Mouse (Mus musculus): ENCODE data around the gene Gm12169. TPM values are rescaled to one million over a fixed set of nuclear protein-coding genes. Genes with fewer than 3 reads are reported as not detected.

Gene Gm12169
- polyA plus RNA-seq, 1 experiment from 2014 or later = not detected

Other genes starting within 250 kb of the Gm12169 start
- 10.8 and 14.2 TPM in 2 replicates for gene Cyfip2, start 211.4 kb upstream of the Gm12169 start, polyA plus RNA-seq (2015; fragmentation: Nextera tagmentation; extraction: Ambion mirVana)
- 0.21 and 0.33 TPM in 2 replicates for gene Itk, start 134.7 kb upstream of the Gm12169 start, polyA plus RNA-seq (2015; fragmentation: Nextera tagmentation; extraction: Ambion mirVana)
- not detected in 2 replicates for gene Fam71b, start 127.7 kb upstream of the Gm12169 start, polyA plus RNA-seq (2015; fragmentation: Nextera tagmentation; extraction: Ambion mirVana)
- gene Med7, start 87.3 kb upstream of the Gm12169 start, polyA plus RNA-seq (2015; fragmentation: Nextera tagmentation; extraction: Ambion mirVana) = 68.6 and 69.4 TPM in 2 replicates
- gene Havcr2, start 69.3 kb upstream of the Gm12169 start, polyA plus RNA-seq (2015; fragmentation: Nextera tagmentation; extraction: Ambion mirVana) = 0.21 TPM in 2 replicates
- gene BC053393, start 47.3 kb downstream of the Gm12169 start, polyA plus RNA-seq (2015; fragmentation: Nextera tagmentation; extraction: Ambion mirVana) = not detected in 2 replicates
- gene Dppa1, start 105.0 kb downstream of the Gm12169 start, polyA plus RNA-seq (2015; fragmentation: Nextera tagmentation; extraction: Ambion mirVana) = not detected in 2 replicates
- 0.20 and 0.24 TPM in 2 replicates for gene Timd2, start 182.8 kb downstream of the Gm12169 start, polyA plus RNA-seq (2015; fragmentation: Nextera tagmentation; extraction: Ambion mirVana)
- gene Havcr1, start 210.9 kb downstream of the Gm12169 start, polyA plus RNA-seq (2015; fragmentation: Nextera tagmentation; extraction: Ambion mirVana) = 0.21 and 0.22 TPM in 2 replicates

Data from embryonic facial prominence, embryonic 15.5 days (tissue).